Mouse (Mus musculus) forebrain, embryonic 12.5 days (tissue): ENCODE results near the gene Tmem132e. TPM values are rescaled to one million over a fixed set of nuclear protein-coding genes. Genes with fewer than 3 reads are reported as not detected.

Experiments
- polyA plus RNA-seq: library from polyadenylated mRNA; unstranded; fragments of >200 nt; fragmentation: Nextera tagmentation; extraction: Ambion mirVana; gene quantifications from 2 replicates; pipeline ENCODE4 v1.2.1, GENCODE M21; 2016

Gene Tmem132e
- polyA plus RNA-seq, 1 experiment from 2014 or later = 0.88 TPM

Other genes starting within 250 kb of the Tmem132e start
- not detected in 2 replicates for gene Ccl1, start 83.2 kb upstream of the Tmem132e start, polyA plus RNA-seq